Mouse (Mus musculus): ENCODE results near the gene Eml1. TPM values are rescaled to one million over a fixed set of nuclear protein-coding genes. Genes with fewer than 3 reads are reported as not detected.

The Eml1 gene
- polyA plus RNA-seq, 1 experiment from 2014 or later = 89.4 TPM

DNA sequence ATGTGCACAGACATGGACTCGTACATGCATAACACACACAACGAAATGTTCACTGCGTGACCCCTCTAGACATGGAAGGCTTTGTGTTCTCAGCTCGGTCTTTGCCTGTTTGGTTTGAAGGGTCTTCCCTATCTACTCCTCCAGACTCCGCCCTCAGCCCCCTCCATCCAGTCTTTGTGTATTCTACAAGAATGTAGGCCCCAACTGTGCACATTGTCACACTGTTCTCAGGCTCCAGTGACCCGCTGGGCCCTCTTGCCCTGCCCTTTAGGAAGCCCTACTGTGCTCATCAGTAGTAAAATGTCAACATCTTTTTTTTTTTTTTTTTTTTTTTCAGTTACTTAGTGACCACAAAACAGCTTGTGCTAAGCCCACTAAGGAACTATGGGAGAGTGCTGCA, 61.0 kb downstream of the Eml1 start:
- Histone ChIP-seq H3K9ac (replicated peaks) (no peak overlapping the region), H3K36me3 (no peaks in the 10 kb centered on the region), H3K4me1 (peaks cover 43% of the 10 kb centered on the region), H3K27ac (replicated peaks) (no peak overlapping the region), H3K4me3 (no peak overlapping the region), H3K4me2 (replicated peaks) (no peak overlapping the region), H3K27me3 (no peaks in the 10 kb centered on the region), H3K9me3 (no peaks in the 10 kb centered on the region)
- ATAC-seq (ENCODE audit: low FRiP score, low read depth) = no peak; the same call in 1 of the 2 replicates
- 29% methylated on average over 6 of the region's 6 CpGs for WGBS

DNA sequence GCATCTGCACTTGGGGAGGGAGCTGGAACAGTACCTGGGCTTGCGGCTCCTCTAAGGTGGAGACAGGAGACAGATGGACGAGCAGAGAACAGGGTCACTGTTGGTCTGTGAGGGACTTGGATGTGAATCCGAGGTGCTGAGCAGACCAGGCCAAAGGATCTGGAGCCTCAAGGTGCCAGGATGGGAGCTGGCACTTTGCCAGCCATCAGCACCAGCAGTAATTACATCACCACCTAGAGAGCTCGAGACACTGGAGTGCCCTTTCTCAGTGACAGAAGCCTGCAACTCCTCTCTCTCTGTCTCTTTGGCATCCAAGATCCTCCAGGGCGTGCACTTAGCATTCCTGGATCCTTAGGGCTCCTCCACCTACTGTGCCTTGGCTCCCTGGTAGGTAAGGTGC, 61.8 kb downstream of the Eml1 start:
- 76% methylated on average over 5 of the region's 5 CpGs for WGBS
- no peak overlapping the region for H3K27ac ChIP-seq (replicated peaks)
- H3K4me2 ChIP-seq (replicated peaks) = no peak overlapping the region

DNA sequence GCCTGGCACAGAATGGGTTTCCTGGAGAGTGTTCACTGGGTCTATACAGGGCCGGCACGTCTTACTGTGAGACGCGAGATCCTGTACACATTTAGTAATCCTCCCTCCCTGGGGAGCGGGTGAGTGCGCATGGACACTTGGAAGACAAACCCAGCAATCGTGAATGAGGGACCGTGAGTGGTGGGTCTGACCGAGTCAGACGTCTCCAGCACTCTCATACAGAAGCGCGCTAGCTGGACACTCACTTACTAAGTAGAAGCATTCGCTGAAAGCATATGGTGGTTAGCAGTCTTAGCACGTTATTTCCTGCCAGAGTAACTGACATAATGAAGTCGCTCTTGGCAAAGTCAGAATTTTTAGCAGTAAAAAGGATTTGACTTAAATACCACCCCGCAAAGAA, 62.3 kb downstream of the Eml1 start:
- H3K4me2 ChIP-seq (replicated peaks) = no peak overlapping the region
- peaks cover 50% of the 10 kb centered on the region for H3K4me1 ChIP-seq
- H3K9ac ChIP-seq (replicated peaks) = no peak overlapping the region
- H3K36me3 ChIP-seq = no peaks in the 10 kb centered on the region
- H3K27me3 ChIP-seq = no peaks in the 10 kb centered on the region
- no peak overlapping the region for H3K4me3 ChIP-seq
- H3K9me3 ChIP-seq = no peaks in the 10 kb centered on the region
- ATAC-seq (ENCODE audit: low FRiP score, low read depth) = no peak
- no peak overlapping the region for H3K27ac ChIP-seq (replicated peaks)
- 72% methylated on average over 16 of the region's 16 CpGs for WGBS

More for the DNA sequence above, 61.8 kb downstream of the Eml1 start:
- H3K4me1 ChIP-seq = peaks cover 47% of the 10 kb centered on the region
- no peak overlapping the region for H3K4me3 ChIP-seq
- ATAC-seq (ENCODE audit: low FRiP score, low read depth) = no peak
- peak overlapping the region; percentile 32; the same call in 1 of the 2 replicates for H3K9ac ChIP-seq (replicated peaks)
- no peaks in the 10 kb centered on the region for H3K9me3 ChIP-seq
- H3K36me3 ChIP-seq = no peaks in the 10 kb centered on the region
- H3K27me3 ChIP-seq = no peaks in the 10 kb centered on the region

GRCm38 (mm10) chr12:108433498-108433897, 62.7 kb downstream of the Eml1 start:
- Histone ChIP-seq H3K9me3 (no peaks in the 10 kb centered on the region), H3K4me2 (replicated peaks) (no peak overlapping the region), H3K4me3 (no peak overlapping the region), H3K4me1 (peaks cover 50% of the 10 kb centered on the region), H3K27me3 (no peaks in the 10 kb centered on the region), H3K9ac (replicated peaks) (no peak overlapping the region), H3K27ac (replicated peaks) (no peak overlapping the region), H3K36me3 (no peaks in the 10 kb centered on the region)
- no peak for ATAC-seq (ENCODE audit: low FRiP score, low read depth)
- WGBS = 74% methylated on average over 10 of the region's 10 CpGs

GRCm38 (mm10) chr12:108435444-108436015, 64.8 kb downstream of the Eml1 start:
- Histone ChIP-seq H3K4me1 (peaks cover 50% of the 10 kb centered on the region), H3K9ac (replicated peaks) (0 out of 2 replicates have a peak overlapping the region, but pooled peaks have one; percentile 2), H3K27ac (replicated peaks) (peak overlapping the region; percentile 36; the same call in 1 of the 2 replicates), H3K9me3 (no peaks in the 10 kb centered on the region), H3K4me3 (no peak overlapping the region), H3K36me3 (no peaks in the 10 kb centered on the region), H3K4me2 (replicated peaks) (no peak overlapping the region), H3K27me3 (no peaks in the 10 kb centered on the region)
- WGBS = 38% methylated on average over 12 of the region's 12 CpGs
- ATAC-seq (ENCODE audit: low FRiP score, low read depth) = no peak

GRCm38 (mm10) chr12:108436029-108436923, 65.5 kb downstream of the Eml1 start:
- H3K27ac ChIP-seq (replicated peaks) = peak overlapping the region; percentile 56
- no peaks in the 10 kb centered on the region for H3K36me3 ChIP-seq
- peaks cover 45% of the 10 kb centered on the region for H3K4me1 ChIP-seq
- no peak overlapping the region; the same call in 1 of the 2 replicates for H3K9ac ChIP-seq (replicated peaks)
- 59% methylated on average over 24 of the region's 24 CpGs for WGBS
- H3K4me2 ChIP-seq (replicated peaks) = no peak overlapping the region
- H3K9me3 ChIP-seq = no peaks in the 10 kb centered on the region
- no peaks in the 10 kb centered on the region for H3K27me3 ChIP-seq
- no peak overlapping the region for H3K4me3 ChIP-seq
- no peak for ATAC-seq (ENCODE audit: low FRiP score, low read depth)

DNA sequence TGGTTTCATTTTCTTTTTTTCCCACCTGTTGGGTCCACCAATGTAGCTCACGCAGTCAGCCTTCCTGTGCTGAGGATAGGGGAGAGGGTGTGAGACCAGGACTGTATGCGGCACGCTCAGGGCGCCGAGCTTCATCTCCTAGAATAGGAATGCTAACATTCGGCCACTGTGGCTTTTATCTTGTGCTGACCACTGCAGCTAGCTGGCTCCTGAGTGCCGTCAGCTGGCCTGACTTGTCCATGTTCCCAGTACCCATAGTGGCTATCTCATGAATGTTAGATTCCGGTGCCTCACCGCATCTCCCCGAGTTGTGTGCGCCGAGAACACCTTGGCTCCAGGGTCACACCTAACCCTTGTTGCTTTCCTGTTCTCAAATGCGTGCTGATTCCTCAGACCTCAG, 66.7 kb downstream of the Eml1 start:
- no peaks in the 10 kb centered on the region for H3K27me3 ChIP-seq
- ATAC-seq (ENCODE audit: low FRiP score, low read depth) = no peak
- H3K4me1 ChIP-seq = peaks cover 34% of the 10 kb centered on the region
- no peaks in the 10 kb centered on the region for H3K36me3 ChIP-seq
- WGBS = 88% methylated on average over 13 of the region's 13 CpGs
- H3K9ac ChIP-seq (replicated peaks) = no peak overlapping the region
- H3K27ac ChIP-seq (replicated peaks) = no peak overlapping the region
- no peak overlapping the region for H3K4me2 ChIP-seq (replicated peaks)
- no peak overlapping the region for H3K4me3 ChIP-seq
- H3K9me3 ChIP-seq = no peaks in the 10 kb centered on the region

DNA sequence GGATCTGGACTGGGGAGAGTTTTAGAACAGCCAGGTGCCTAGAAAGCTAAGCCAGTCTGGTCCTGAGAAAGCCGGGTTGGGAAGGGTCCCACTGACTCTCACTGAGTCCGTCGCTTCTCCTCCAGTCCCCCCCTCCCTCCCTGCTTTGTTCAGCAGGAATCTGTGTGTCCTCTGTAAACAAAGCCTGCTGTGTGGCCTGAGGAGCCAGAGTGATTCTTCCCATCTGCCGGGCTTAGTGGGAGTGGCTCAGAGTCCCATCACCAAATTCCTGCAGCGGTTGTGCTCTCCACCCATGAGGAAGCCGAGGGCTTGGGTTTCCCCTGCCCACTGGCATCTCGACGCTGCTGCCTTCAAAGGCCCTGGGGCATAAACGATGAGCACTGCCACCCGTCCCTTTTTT, 72.5 kb downstream of the Eml1 start:
- Histone ChIP-seq H3K9ac (replicated peaks) (peak overlapping the region; percentile 31; the same call in 1 of the 2 replicates), H3K4me3 (no peak overlapping the region), H3K4me2 (replicated peaks) (peak overlapping the region; percentile 27), H3K9me3 (no peaks in the 10 kb centered on the region), H3K27me3 (no peaks in the 10 kb centered on the region), H3K27ac (replicated peaks) (peak overlapping the region; percentile 68), H3K36me3 (no peaks in the 10 kb centered on the region), H3K4me1 (peaks cover 31% of the 10 kb centered on the region)
- peak; percentile 75 for ATAC-seq (ENCODE audit: low FRiP score, low read depth)
- WGBS = 3% methylated on average over 10 of the region's 10 CpGs

- Histone ChIP-seq H3K4me3 (no peak overlapping the region), H3K4me1 (peaks cover 31% of the 10 kb centered on the region), H3K9ac (replicated peaks) (no peak overlapping the region), H3K4me2 (replicated peaks) (peak overlapping the region; percentile 27), H3K27me3 (no peaks in the 10 kb centered on the region), H3K9me3 (no peaks in the 10 kb centered on the region), H3K36me3 (no peaks in the 10 kb centered on the region), H3K27ac (replicated peaks) (peak overlapping the region; percentile 68)
- WGBS = 58% methylated on average over 5 of the region's 5 CpGs
- peak; percentile 17; the same call in 1 of the 2 replicates for ATAC-seq (ENCODE audit: low FRiP score, low read depth)
Observed at GRCm38 (mm10) chr12:108443708-108444107, 73.0 kb downstream of the Eml1 start.

GRCm38 (mm10) chr12:108444166-108445115, 73.7 kb downstream of the Eml1 start:
- 36% methylated on average over 11 of the region's 11 CpGs for whole genome bisulfite sequencing
- Histone ChIP-seq H3K27ac (replicated peaks) (peak overlapping the region; percentile 64), H3K4me3 (no peak overlapping the region), H3K4me2 (replicated peaks) (no peak overlapping the region; the same call in 1 of the 2 replicates), H3K9ac (replicated peaks) (no peak overlapping the region), H3K4me1 (peaks cover 31% of the 10 kb centered on the region), H3K36me3 (no peaks in the 10 kb centered on the region), H3K9me3 (no peaks in the 10 kb centered on the region), H3K27me3 (no peaks in the 10 kb centered on the region)
- ATAC-seq (ENCODE audit: low FRiP score, low read depth) = peak; percentile 67

DNA sequence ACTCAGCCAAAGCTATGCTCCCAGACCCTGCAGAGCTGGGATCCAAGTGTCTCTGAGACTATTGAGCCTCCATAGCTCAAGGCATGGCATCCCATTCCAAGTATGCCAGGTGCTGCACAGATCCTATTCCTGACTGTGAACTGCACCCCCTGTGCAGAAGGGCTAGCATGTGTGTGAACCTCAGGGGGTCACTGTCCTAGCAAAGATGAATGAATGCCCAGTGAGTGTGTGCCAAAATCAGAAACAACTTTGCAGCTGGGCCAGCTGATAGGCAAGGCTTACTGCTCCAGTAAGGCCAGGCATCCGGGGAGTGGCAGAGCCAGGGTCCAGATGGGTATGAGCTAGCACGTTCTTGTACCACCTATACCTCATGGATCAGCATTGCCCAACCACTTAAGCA, 76.0 kb downstream of the Eml1 start:
- no peaks in the 10 kb centered on the region for H3K36me3 ChIP-seq
- H3K4me1 ChIP-seq = peaks cover 41% of the 10 kb centered on the region
- ATAC-seq (ENCODE audit: low FRiP score, low read depth) = no peak
- H3K27ac ChIP-seq (replicated peaks) = no peak overlapping the region
- no peak overlapping the region for H3K9ac ChIP-seq (replicated peaks)
- 98% methylated on average over 2 of the region's 2 CpGs for WGBS
- H3K9me3 ChIP-seq = no peaks in the 10 kb centered on the region
- no peak overlapping the region for H3K4me2 ChIP-seq (replicated peaks)
- no peaks in the 10 kb centered on the region for H3K27me3 ChIP-seq
- no peak overlapping the region for H3K4me3 ChIP-seq

Measured in midbrain, embryonic 12.5 days (tissue).